Mouse (Mus musculus): ENCODE measurements at regions not wholly inside any gene's neighbourhood (a gene's known extent, or its start where the extent isn't known, plus 50 kb on each side); places are given as distances from the start of the nearest gene placed in this dataset.
"Not testable (repeated sequence)": the region's sequence is repeated elsewhere in the genome, so short reads cannot be mapped to it uniquely, and the experiment has no call there.

DNA sequence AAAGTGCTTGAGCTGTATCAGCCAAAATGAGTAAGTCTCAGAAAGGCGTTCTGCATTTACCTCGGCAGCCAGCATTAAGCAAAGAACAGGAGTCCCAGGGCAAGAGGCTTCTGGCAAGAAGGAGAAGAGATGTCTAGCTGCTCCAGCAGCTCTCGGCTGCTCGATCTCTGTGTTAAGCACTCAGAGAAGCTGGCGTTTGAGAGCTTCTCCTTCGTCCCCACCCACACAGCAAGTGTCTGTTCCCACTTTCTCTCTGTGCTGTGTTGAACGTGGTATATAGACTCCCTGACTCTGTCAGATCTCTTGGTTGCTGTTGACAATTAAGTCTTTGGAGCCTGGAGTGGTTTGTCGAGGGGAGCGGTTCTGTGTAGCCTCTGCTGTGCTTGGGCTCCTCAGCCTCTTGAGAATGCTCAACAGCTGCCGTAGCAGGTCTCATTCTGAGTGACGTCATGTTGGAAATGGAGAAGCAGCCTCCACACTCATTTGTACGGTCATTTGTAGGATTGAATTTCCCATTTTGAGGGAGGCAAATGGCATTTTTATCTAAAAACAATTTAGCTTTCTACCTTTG is 140.3 kb upstream of the Fer start:
- TF ChIP-seq EP300 (IDR thresholded peaks at IDR 0.05; ENCODE audit: insufficient read depth, low read depth, low read length) (no peak), CTCF (IDR thresholded peaks at IDR 0.05; ENCODE audit: low read depth, low read length) (no peak), POLR2A (IDR thresholded peaks at IDR 0.05; ENCODE audit: insufficient read depth, low read length) (no peak)
- no peak overlapping the region for H3K9ac ChIP-seq (ENCODE audit: low read depth, poor library complexity, severe bottlenecking)
- no peaks in the 10 kb centered on the region for H3K9me3 ChIP-seq (replicated peaks; ENCODE audit: control insufficient read depth, insufficient read depth, low read length, poor library complexity, severe bottlenecking)
- no peaks in the 10 kb centered on the region for H3K4me1 ChIP-seq (ENCODE audit: control insufficient read depth, insufficient read depth, low read length)
- no peaks in the 10 kb centered on the region for H3K27me3 ChIP-seq (ENCODE audit: control insufficient read depth, insufficient read depth, low read length, poor library complexity, severe bottlenecking)
- H3K36me3 ChIP-seq (ENCODE audit: control insufficient read depth, insufficient read depth, low read length, poor library complexity, severe bottlenecking): no peaks in the 10 kb centered on the region
- H3K4me3 ChIP-seq (ENCODE audit: low read depth, low read length): no peak overlapping the region
- H3K27ac ChIP-seq (ENCODE audit: insufficient read depth, low read length): no peak overlapping the region

DNA sequence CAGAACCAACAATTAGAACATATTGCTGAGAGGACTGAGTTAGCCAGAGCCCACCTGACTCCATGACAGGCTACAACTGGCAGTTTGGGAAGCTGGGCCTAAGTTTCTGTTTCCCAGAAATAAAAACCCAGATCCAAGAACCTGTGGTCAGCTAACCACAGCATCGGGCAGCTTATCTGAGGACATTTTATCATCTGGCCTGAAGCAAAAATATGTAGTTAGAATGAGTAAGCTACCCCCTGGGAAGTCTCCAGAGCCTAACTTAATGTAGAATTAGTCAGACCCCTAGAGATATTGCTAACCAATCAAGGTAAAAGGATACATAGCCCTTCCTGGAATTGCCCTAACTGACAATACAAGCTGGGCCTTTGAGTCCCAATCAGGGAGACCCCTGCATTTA is 124.7 kb upstream of the Fer start:
- TF ChIP-seq POLR2A (IDR thresholded peaks at IDR 0.05; ENCODE audit: insufficient read depth, low read length): no peak
- no peak for TF ChIP-seq CTCF (IDR thresholded peaks at IDR 0.05; ENCODE audit: low read depth, low read length)
- TF ChIP-seq EP300 (IDR thresholded peaks at IDR 0.05; ENCODE audit: insufficient read depth, low read depth, low read length): no peak
- Histone ChIP-seq H3K27ac (ENCODE audit: insufficient read depth, low read length) (no peak overlapping the region), H3K4me3 (ENCODE audit: low read depth, low read length) (no peak overlapping the region), H3K9ac (ENCODE audit: low read depth, poor library complexity, severe bottlenecking) (no peak overlapping the region), H3K27me3 (ENCODE audit: control insufficient read depth, insufficient read depth, low read length, poor library complexity, severe bottlenecking) (no peaks in the 10 kb centered on the region), H3K36me3 (ENCODE audit: control insufficient read depth, insufficient read depth, low read length, poor library complexity, severe bottlenecking) (no peaks in the 10 kb centered on the region), H3K9me3 (replicated peaks; ENCODE audit: control insufficient read depth, insufficient read depth, low read length, poor library complexity, severe bottlenecking) (0 out of 2 replicates have a peak, but pooled peaks cover 3% of the 10 kb centered on the region), H3K4me1 (ENCODE audit: control insufficient read depth, insufficient read depth, low read length) (no peaks in the 10 kb centered on the region)

DNA sequence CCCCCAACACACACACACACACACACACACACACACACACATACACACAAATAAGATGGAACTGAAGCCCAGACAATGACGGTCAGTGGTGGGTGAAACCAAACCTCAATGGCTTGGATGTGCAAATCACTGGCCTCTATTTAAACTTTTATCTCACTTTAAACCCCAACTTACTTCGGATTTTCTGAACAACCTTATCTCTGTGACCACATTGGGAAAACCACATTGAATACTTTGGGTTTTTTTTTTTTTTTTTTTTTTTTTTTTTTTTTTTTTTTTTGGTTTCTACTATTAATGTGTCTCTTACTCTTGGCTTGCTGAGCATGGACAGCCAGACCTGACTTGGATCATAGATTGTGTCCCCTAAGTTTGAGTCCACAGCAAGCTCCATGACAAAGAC is 123.2 kb upstream of the Fer start:
- no peaks in the 10 kb centered on the region for H3K27me3 ChIP-seq (ENCODE audit: control insufficient read depth, insufficient read depth, low read length, poor library complexity, severe bottlenecking)
- no peak overlapping the region for H3K9ac ChIP-seq (ENCODE audit: low read depth, poor library complexity, severe bottlenecking)
- no peak for TF ChIP-seq POLR2A (IDR thresholded peaks at IDR 0.05; ENCODE audit: insufficient read depth, low read length)
- TF ChIP-seq CTCF (IDR thresholded peaks at IDR 0.05; ENCODE audit: low read depth, low read length): no peak
- TF ChIP-seq EP300 (IDR thresholded peaks at IDR 0.05; ENCODE audit: insufficient read depth, low read depth, low read length): no peak
- 0 out of 2 replicates have a peak, but pooled peaks cover 3% of the 10 kb centered on the region for H3K9me3 ChIP-seq (replicated peaks; ENCODE audit: control insufficient read depth, insufficient read depth, low read length, poor library complexity, severe bottlenecking)
- no peak overlapping the region for H3K27ac ChIP-seq (ENCODE audit: insufficient read depth, low read length)
- no peak overlapping the region for H3K4me3 ChIP-seq (ENCODE audit: low read depth, low read length)
- H3K36me3 ChIP-seq (ENCODE audit: control insufficient read depth, insufficient read depth, low read length, poor library complexity, severe bottlenecking): no peaks in the 10 kb centered on the region
- no peaks in the 10 kb centered on the region for H3K4me1 ChIP-seq (ENCODE audit: control insufficient read depth, insufficient read depth, low read length)

DNA sequence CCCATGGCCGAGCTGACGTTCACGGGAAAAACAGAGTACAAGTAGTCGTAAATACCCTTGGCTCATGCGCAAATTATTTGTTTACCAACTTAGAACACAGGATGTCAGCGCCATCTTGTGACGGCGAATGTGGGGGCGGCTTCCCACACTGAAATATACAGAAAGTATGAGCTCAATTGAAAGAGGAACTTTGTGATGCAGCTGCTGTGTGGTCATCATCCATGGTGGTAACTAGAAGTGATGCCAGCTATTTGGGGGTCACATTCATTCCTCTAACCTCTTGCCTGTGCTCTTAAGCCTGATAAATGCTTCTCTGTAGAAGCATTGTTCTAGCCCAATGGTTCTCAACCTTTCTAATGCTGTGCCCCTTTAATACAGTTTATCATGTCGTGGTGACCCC is 113.6 kb upstream of the Fer start:
- not testable (repeated sequence) for H3K4me3 ChIP-seq (ENCODE audit: low read depth, low read length)

DNA sequence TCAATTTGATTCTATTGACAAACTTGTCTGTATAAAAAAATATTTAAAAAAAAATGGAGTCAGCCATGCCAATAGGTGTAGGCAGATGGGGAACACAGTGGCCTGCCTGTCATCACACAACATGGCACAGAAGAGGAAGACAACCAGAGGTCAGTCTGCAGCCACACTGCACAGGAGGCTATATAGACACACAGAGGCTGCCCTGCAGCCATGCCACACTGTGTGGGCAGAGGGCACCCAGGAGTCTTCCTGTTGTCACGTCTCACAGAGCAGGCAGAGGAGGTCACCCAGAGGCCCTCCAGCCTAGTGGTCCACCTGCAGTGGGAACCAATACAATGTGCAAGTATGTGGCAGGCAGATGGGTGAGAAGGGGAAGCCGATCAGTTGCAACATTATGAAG is 108.5 kb upstream of the Fer start:
- Histone ChIP-seq H3K4me3 (ENCODE audit: low read depth, low read length) (no peak overlapping the region), H3K9me3 (replicated peaks; ENCODE audit: control insufficient read depth, insufficient read depth, low read length, poor library complexity, severe bottlenecking) (peaks cover 6% of the 10 kb centered on the region), H3K27ac (ENCODE audit: insufficient read depth, low read length) (no peak overlapping the region), H3K9ac (ENCODE audit: low read depth, poor library complexity, severe bottlenecking) (no peak overlapping the region), H3K36me3 (ENCODE audit: control insufficient read depth, insufficient read depth, low read length, poor library complexity, severe bottlenecking) (no peaks in the 10 kb centered on the region), H3K27me3 (ENCODE audit: control insufficient read depth, insufficient read depth, low read length, poor library complexity, severe bottlenecking) (no peaks in the 10 kb centered on the region), H3K4me1 (ENCODE audit: control insufficient read depth, insufficient read depth, low read length) (no peaks in the 10 kb centered on the region)
- TF ChIP-seq EP300 (IDR thresholded peaks at IDR 0.05; ENCODE audit: insufficient read depth, low read depth, low read length) (no peak), CTCF (IDR thresholded peaks at IDR 0.05; ENCODE audit: low read depth, low read length) (no peak), POLR2A (IDR thresholded peaks at IDR 0.05; ENCODE audit: insufficient read depth, low read length) (no peak)

More for the DNA sequence above, 113.6 kb upstream of the Fer start:
- not testable (repeated sequence) for H3K4me1 ChIP-seq (ENCODE audit: control insufficient read depth, insufficient read depth, low read length); H3K27ac ChIP-seq (ENCODE audit: insufficient read depth, low read length); H3K36me3 ChIP-seq (ENCODE audit: control insufficient read depth, insufficient read depth, low read length, poor library complexity, severe bottlenecking); H3K9ac ChIP-seq (ENCODE audit: low read depth, poor library complexity, severe bottlenecking); H3K9me3 ChIP-seq (replicated peaks; ENCODE audit: control insufficient read depth, insufficient read depth, low read length, poor library complexity, severe bottlenecking); H3K27me3 ChIP-seq (ENCODE audit: control insufficient read depth, insufficient read depth, low read length, poor library complexity, severe bottlenecking)

DNA sequence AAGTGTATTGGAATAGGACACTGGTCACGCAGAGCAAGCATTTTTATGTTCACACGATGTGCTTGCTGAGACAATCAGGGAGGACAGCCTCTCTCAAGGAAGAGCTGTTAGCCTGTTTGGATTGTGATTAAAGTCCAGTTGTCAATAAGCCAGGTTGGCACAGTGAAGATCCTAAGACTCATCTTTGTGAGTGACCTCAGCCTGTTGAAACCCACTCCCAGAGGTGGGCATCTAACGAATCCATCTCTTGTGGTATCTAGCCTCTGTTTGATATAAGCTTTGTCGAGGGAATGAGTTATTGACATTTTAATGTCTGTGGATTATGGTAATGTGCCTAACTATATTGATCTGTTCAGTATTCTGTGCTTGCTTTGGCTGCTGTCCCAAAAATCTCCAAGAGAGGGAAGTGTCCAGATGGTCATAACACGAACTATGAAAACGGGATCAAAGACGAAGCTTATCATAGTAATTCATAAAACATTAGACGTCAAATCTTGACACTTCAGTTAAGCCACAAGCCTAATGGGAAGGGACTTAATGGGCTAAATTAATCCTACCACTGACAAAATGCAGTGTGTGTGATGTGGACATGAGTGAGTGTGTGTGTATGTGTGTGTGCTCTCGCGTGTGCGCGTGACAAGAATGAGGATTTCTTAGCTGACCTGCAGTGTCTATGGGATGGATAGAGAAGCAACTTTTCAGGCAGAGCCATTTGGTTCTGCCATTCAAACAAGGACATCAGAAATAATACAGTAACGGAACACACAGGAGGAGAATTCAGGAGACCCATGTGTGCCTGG is 104.8 kb upstream of the Fer start:
- no peaks in the 10 kb centered on the region for H3K27me3 ChIP-seq (ENCODE audit: control insufficient read depth, insufficient read depth, low read length, poor library complexity, severe bottlenecking)
- no peak overlapping the region for H3K9ac ChIP-seq (ENCODE audit: low read depth, poor library complexity, severe bottlenecking)
- no peaks in the 10 kb centered on the region for H3K36me3 ChIP-seq (ENCODE audit: control insufficient read depth, insufficient read depth, low read length, poor library complexity, severe bottlenecking)
- H3K4me1 ChIP-seq (ENCODE audit: control insufficient read depth, insufficient read depth, low read length): no peaks in the 10 kb centered on the region
- H3K4me3 ChIP-seq (ENCODE audit: low read depth, low read length): no peak overlapping the region
- H3K27ac ChIP-seq (ENCODE audit: insufficient read depth, low read length): no peak overlapping the region
- no peak for TF ChIP-seq CTCF (IDR thresholded peaks at IDR 0.05; ENCODE audit: low read depth, low read length)
- TF ChIP-seq POLR2A (IDR thresholded peaks at IDR 0.05; ENCODE audit: insufficient read depth, low read length): no peak
- no peak for TF ChIP-seq EP300 (IDR thresholded peaks at IDR 0.05; ENCODE audit: insufficient read depth, low read depth, low read length)
- peaks cover 13% of the 10 kb centered on the region for H3K9me3 ChIP-seq (replicated peaks; ENCODE audit: control insufficient read depth, insufficient read depth, low read length, poor library complexity, severe bottlenecking)

Data from ES-Bruce4 (cell line).